Mouse (Mus musculus) ES-CJ7 (cell line): ENCODE data around the gene Nrn1.

ENCODE experiments used
- DNase-seq: peaks from one replicate; pipeline ENCODE4 v3.0.0; 2011; ENCODE audit warnings: low read depth, low spot score

Nrn1 gene

GRCm38 (mm10) chr13:36734731-36735571, at the start of gene Nrn1:
Gene Nrn1 (minus strand): TSS chr13:36735131.
- DNase-seq, result peak; percentile 56

- no peak for DNase-seq
These were observed 44.7 kb upstream of the Nrn1 start for GRCm38 (mm10) chr13:36779626-36780025.

GRCm38 (mm10) chr13:36766801-36767200, 31.9 kb upstream of the Nrn1 start:
- DNase-seq, result peak; percentile 9

GRCm38 (mm10) chr13:36751861-36752260, 16.9 kb upstream of the Nrn1 start:
- no peak for DNase-seq

GRCm38 (mm10) chr13:36750056-36750455, 15.1 kb upstream of the Nrn1 start:
- no peak for DNase-seq

- DNase-seq, result no peak
These were observed 1.7 kb upstream of the Nrn1 start for GRCm38 (mm10) chr13:36736619-36736996.

GRCm38 (mm10) chr13:36735901-36736618, 1.1 kb upstream of the Nrn1 start:
- peak; percentile 84 for DNase-seq

GRCm38 (mm10) chr13:36733989-36734690, 791 bp downstream of the Nrn1 start:
- DNase-seq, result peak; percentile 40

GRCm38 (mm10) chr13:36733566-36733965, 1.4 kb downstream of the Nrn1 start:
- DNase-seq, result no peak

GRCm38 (mm10) chr13:36732891-36733490, 1.9 kb downstream of the Nrn1 start:
- no peak for DNase-seq

- DNase-seq, result peak; percentile 19
These were observed 2.9 kb downstream of the Nrn1 start for GRCm38 (mm10) chr13:36731931-36732461.

- peak; percentile 65 for DNase-seq
These were observed 3.7 kb downstream of the Nrn1 start for GRCm38 (mm10) chr13:36731016-36731930.

- DNase-seq, result no peak
These were observed 4.6 kb downstream of the Nrn1 start for GRCm38 (mm10) chr13:36730341-36730761.

- DNase-seq, result no peak
These were observed 5.1 kb downstream of the Nrn1 start for GRCm38 (mm10) chr13:36729731-36730340.

- no peak for DNase-seq
These were observed 6.4 kb downstream of the Nrn1 start for GRCm38 (mm10) chr13:36728509-36728908.

GRCm38 (mm10) chr13:36727779-36728470, 7.0 kb downstream of the Nrn1 start:
- peak; percentile 16 for DNase-seq

- peak; percentile 84 for DNase-seq
These were observed 7.8 kb downstream of the Nrn1 start for GRCm38 (mm10) chr13:36726951-36727778.

GRCm38 (mm10) chr13:36726551-36726950, 8.4 kb downstream of the Nrn1 start:
- peak; percentile 64 for DNase-seq
